Mouse (Mus musculus): ENCODE measurements around the gene Tnfrsf26.
"Not testable (repeated sequence)": the region's sequence is repeated elsewhere in the genome, so short reads cannot be mapped to it uniquely, and the experiment has no call there.

Tnfrsf26 gene

DNA sequence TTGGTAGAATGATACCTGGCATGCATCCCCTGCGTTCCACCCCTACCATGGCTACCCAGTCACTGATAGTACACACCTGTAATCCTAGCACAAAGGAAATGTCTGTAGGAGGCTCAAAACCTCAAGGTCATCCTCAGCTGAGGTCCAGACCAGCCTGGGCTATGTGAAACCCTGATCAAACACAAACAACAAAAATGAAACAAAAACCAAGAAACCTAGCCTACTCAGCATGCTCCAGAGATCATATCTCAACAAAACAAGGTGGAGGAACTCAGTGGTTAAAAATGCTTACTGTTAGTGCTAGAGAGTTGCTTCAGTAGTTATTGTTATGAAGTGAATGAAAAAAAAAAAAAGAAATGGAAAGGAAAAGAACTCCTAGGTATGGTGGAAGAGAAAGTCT is at the start of gene Tnfrsf26:
TSS of gene Tnfrsf26 (minus strand) at position 183 of the 400 bp plus-strand sequence.
- DNase-seq, result no peak

DNA sequence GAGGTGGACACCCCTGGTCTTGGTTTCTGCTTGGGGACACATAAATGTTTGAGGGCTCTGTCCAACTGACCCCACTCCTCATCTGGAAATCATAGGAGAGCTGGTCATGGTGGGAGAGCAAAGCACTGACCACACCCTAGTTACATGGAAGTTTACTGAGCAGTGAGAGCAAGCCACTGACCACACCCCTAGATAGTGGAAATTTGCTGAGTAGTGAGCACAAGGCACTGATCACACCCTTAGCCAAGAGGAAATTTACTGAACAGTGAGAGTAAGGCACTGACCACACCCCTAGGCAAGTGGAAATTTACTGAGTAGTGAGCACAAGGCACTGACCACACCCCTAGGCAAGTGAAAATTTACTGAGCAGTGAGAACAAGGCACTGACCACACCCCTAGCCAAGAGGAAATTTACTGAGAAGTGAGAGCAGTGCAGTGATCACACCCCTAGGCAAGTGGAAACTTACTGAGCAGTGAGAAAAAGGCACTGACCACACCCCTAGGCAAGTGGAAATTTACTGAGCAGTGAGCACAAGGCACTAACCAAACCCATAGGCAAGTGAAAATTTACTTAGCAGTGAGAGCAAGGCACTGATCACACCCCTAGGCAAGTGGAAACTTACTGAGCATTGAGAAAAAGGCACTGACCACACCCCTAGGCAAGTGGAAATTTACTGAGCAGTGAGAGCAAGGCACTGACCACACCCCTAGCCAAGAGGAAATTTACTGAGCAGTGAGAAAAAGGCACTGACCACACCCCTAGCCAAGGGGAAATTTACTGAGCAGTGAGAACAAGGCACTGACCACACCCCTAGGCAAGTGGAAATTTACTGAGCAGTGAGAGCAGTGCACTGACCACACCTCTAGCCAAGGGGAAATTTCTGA is 38.1 kb upstream of the Tnfrsf26 start:
- no peak for DNase-seq

DNA sequence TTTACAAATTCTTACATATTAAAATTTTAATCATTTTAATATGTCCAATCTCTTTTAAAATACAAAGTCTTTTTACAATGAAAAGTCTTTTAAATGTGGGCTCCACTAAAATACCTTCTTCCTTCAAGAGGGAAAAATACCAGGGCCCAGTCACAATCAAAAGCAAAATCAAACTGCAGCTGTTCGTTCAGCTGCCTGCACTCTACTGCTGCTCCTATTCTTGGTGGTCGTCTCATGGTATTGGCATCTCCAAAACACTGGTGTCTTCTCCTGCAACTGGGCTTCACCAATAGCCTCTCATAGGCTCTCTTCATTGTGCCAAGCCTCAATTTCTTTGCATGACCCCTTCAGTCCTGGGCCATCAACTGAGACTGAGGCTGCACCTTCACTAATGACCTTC is 34.9 kb upstream of the Tnfrsf26 start:
- no peak for DNase-seq

DNA sequence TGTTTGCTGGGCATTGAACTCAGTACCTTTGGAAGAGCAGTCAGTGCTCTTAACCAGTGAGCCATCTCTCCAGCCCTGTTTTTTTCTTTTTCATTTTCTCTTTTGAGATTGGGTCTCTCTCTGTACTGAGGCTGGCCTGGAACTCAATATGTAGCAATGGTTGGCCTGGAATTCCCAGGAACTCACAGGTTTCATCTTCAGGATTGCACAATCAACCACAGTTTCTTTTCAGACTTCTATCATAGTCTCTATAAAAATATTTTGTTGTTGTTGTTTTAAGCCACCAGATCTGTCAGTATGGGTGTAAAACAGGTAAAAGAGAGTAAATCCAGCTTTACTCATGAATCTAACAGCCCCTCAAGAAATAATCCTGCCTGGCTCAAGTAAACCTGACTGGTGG is 32.3 kb upstream of the Tnfrsf26 start:
- DNase-seq, result no peak

DNA sequence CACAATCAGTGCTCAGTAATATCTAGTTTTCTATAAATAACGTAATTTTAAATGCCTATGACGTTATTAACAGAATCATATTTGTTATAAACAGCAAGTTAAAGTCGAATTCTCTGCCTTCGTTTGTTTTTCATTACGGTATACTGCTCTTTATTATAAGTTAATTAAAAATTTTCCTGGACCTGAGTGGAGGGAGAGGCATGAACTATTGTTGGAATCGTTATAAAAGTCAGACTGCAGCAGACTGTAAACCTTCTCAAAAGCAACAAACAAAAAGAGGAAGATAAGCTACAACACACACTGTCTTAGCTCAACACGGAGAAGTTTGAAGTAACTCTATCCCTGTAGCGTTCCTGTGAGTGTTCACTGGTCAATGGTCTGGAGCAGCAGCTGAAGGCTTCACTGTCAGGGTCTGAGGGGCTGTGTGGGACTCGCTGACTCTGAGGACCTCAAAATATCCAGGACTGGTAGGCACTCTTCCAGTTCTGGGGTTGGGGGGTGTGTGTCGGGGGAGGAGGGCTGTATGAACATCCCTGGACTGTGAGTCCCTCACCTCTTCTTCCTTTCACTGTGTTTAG is 21.3 kb upstream of the Tnfrsf26 start:
- DNase-seq, result not testable (repeated sequence)

DNA sequence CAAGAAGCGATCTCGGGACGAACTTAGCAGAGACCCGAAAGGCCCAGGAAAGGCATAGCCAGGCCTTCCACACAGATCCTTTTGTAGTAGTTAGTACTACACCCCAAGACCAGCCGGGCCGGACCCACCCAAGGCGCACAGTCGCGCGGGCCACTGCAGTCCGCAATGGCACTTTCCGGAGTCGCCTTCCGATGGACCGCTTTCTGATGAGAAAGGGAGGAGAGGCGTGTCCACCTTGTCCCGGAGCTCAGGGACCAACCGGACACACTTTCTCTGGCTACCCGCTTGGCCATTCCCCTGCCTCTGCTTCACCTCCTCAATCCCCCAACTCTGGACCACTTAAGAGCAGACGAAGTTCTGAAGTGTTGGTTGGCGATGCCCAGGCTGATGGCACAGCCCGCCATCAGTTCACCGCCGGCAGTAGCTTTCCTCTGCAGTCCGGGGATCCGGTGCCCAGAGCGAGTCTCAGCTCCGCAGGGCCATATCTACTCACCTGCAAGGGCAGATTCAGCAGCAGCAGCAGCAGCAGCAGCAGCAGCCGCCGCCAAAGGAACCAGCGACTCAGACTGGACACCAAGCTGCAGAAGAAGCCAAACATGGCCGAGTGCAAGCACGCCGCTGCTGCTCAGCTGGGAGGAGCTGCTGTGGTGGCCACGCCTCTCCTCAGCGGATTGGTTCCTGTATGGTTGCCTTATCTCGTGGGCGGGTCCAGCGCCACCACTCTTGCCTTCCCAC is 20.7 kb upstream of the Tnfrsf26 start, which contains the start of gene Tnfrsf22:
TSS of gene Tnfrsf22 (minus strand) at position 628 of the 735 bp plus-strand sequence.
- peak; percentile 23 for DNase-seq

DNA sequence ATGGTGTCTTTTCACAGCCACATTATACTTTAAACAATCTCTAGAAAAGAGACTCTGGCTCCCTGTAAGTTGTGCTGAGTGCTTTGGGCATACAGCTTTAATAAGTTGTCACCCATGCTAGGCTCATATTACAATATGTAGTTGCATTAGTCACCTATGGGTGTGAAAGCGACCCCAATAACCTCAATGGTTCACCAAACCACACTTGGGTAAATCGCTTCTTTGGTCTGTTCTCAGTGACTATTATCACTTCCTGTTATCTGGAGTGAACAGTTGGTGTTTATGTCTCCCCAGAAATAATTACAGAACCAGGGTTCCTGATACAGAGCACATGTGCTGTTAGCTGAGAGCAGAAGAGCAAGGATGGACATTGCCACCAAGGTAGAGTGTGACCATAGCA is 15.4 kb upstream of the Tnfrsf26 start:
- DNase-seq, result not testable (repeated sequence)

DNA sequence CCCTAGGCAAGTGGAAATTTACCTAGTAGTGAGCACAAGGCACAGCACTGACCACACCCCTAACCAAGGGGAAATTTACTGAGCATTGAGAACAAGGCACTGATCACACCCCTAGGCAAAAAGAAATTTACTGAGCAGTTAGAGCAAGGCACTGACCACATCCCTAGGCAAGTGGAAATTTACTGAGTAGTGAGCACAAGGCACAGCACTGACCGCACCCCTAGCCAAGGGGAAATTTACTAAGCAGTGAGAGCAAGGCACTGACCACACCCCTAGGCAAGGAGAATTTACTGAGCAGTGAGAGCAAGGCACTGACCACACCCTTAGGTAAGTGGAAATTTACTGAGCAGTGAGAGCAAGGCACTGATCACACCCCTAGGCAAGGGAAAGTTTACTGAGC is 8.2 kb upstream of the Tnfrsf26 start:
- no peak for DNase-seq

DNA sequence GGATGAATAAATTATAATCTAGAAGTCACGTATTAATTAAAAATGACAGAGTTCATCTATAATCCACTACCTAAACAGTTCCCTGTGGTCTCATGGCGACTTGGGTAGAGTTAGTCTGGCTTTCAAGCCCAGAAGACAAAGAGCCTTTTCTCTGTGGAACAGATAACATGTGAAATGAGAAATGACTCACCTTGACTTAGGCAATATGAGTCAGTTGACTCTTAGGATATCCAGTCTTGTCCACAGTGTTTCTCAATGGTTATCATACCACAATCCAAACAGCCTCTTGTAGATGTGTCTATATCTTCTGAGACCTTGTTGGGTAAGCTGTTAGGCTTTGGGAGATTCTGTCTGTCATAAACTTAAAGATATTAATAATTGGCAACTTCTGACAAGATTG is 3.0 kb upstream of the Tnfrsf26 start:
- DNase-seq, result no peak

DNA sequence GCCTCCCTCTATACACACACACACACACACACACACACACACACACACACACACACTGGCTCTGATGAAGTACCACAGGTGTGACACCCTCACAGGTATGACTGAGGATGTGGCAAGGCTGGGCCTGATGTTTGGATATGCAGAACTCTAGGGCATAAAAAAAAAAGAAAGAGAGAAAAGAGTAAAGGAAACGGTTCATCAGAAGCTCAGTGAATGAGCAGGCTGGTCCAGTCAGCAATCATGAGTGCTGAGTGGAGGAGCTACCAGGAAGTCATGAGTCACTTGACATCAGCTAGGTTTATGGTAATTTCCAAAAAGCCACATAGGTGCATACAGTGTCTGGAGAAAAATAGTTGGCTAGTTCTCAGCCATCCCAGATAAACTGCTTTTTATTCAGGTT is 979 bp upstream of the Tnfrsf26 start:
- no peak for DNase-seq

DNA sequence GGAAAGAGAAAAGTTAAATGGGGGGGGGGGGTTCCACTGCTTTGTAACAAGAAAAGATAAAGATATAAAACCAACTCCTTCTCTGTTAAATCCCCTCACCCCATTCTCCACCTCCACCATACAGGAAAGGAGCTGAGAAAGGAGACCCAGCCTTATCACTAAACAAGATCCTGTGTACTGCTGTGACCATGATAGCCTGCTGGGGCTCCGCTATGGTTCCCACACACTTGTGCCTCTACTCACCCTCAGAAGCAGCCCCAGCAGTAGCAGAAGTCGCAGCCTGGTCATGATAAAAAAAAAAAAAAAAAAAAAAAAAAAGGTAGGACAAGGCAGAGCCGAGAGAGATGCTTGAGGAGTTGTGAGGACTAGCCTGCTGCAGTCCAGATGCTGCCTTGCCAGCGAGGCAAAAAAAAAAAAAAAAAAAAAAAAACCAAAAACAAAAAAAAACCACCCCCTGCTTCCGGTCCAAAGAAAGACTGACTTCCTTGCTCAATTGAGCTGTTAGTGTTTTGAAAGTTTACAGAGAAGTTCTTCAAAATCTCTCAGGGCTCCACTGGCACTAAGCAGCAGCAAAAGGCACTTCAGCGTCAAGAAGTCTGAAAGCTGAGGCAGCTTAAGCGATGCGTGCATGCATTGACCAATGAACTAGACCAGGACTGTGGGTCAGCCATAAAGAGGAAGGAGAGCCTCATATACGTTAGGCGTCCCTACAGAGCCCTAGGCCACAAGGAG is 801 bp downstream of the Tnfrsf26 start:
- no peak for DNase-seq

DNA sequence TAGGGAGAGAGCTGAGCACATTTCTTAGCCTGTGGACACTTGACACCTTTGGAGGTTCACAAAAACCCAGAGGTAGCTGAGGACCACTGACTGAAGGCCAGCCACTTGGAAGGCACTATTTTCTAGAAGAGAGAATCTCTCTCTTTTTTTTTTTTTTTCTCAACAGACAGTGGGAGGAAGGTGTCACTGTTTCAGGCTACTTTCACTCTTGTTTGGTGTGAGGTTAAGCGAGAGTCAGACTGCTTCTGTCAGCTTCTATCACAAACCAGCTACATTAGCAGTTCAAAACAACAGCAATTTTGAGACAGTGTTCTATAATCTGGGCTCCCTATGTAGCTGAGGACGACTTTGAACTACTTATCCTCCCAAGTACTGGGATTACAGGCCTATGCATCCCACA is 2.3 kb downstream of the Tnfrsf26 start:
- no peak for DNase-seq

DNA sequence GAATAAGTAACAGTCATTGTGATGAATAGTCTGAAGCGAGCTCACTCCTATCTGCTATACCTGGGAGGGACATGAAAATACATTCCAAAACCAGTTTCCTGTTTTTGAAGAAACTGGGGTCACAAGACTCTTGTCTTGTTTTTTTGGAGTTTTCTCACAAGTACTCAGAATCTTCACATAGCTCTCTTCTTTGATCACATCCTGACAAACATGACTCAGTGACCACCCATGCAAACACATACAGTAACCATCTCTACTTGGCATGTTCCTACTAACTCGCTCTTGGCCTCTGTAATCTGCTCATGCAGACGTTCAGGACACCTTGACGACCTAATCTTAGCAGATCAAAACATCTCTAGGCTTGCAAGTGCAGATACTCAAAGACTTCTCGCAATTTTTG is 3.4 kb downstream of the Tnfrsf26 start:
- DNase-seq, result no peak

DNA sequence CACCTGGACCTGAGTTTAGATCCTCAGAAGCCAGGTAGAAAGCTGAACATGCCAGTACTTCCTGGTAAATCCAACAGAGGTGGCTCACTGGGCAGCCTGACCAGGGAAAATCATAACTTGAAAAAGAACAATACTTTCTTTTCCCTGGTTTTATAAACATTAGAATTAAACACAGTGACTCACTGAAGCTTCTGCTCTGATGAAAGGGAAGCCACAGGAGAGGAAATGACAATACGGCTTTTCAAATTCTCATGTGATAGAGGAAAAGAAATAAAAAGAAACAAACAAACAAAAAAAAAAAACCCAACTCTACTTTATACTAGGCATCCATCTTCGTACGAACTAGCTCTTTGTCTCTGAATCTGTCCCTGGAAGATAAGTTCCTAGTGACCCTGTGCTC is 4.0 kb downstream of the Tnfrsf26 start:
- DNase-seq, result no peak

DNA sequence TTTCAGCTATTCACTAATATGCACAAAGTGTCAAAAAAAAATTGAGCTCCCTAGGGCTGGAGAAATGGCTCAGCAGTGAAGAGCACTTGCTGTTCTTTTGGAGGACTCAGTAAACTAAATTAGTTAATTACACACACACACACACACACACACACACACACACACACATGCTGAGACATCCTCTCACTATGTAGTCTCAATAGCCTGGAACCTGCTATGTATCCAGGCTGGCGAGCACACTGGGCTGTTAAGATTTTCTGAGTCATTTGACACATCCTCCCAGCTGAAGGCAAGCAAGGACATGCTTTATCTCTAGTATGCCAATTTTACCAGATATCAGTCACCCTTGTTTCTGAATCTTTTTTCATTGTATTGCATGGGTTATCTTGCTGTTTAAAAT is 7.6 kb downstream of the Tnfrsf26 start:
- no peak for DNase-seq

DNA sequence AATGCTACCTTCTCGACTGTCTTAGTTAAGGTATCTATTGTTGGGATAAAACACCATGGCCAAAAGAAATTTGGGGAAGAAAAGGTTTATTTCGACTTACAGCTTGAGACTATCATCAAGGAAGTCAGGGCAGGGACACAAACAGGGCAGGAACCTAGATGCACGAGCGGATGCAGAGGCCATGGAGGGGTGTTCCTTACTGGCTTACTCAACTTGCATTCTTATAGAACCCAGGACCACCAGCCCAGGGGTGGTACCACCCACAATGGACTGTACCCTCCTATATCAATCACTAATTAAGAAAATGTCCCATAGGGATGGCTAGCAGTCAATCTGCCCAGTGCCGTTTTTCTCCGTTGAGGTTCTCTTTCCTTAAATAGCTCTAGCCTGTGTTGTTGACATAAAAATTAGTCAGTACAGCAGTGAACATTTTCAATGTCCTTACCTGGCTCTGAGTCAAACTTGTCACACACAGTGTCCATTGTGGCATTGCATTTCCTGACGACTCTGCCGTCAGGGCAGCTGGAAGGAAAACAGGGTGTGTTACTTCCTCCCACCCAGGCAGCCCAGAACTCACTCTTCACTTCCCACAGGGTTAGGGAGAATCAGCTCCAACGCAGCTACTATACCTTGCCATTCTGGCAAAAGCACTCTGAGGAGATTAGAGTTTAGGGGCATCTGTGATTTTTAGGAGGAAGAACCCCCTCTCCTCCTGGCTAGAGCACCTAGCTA is 14.0 kb downstream of the Tnfrsf26 start:
- DNase-seq, result no peak

DNA sequence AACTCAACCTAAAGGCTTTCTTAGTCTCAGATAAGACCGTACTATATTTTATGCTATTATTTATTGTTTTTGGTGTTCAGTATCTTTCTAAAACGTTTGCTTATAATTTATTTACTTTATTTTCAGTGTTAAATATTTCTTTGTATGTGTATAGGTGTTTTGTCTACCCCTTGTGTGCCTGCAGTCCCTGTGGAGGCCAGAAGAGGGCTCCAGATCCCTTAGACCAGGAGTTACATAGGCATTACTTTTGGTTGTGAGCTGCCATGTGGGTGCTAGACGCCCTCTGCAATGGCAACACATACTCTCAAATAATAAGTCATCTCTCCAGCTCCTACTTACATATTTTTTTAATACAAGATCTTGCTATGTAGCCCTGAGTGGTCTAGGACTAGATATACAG is 16.3 kb downstream of the Tnfrsf26 start:
- DNase-seq, result no peak

DNA sequence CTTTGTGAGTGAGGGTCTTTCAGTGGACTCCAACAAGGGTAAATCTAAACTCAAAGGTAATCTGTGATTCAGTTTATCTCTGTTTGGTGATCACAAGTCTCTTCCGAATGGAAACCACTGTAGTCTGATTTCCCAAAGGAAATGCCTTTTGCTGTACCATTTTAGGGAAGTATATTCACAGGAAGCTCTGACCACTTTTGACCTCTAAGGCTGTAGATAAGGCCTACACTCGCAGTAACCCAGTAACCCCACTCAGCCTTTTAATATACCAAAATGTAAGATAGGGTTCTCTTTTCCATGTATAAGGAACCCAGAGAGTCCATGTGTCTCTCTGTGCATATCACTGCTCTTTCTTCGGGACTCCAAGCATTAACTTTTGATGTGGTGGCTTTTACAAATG is 23.2 kb downstream of the Tnfrsf26 start:
- no peak for DNase-seq

DNA sequence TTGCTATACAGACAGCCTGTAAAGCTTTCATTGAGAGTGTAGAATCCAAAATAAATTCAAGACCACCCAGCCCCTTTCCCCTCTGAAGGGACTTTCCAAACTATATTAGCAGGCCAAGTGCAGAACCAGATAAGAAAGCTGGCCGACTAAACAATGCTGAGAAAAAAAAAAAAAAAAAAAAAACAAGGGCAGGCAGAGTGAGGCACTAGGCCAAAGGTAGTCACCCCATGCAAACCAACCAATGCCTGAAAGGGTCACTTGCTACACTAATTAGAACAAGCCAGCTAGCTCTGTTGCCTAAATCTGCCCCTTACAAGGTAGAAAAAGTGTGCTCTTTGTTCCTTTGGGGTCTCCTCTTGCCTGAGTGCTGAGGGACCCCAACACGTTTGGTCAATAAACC is 23.6 kb downstream of the Tnfrsf26 start:
- DNase-seq, result no peak

DNA sequence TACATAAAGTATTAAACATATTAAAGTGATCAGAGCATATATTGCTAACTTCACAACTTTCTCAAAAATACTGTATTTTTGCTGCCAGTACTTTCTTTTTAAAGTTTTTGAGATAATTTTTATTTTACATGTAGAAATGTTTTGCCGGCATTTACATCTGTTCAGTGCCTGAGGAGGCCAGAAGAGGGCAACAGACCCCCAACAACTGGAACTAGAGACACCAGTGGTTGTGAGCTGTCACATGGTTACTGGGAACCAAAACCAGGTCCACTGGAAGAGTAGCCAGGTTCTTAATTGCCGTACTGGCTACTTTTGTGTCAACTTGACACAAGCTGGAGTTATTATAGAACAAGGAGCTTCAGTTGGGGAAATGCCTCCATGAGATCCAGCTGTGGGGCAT is 26.8 kb downstream of the Tnfrsf26 start:
- DNase-seq, result no peak

DNA sequence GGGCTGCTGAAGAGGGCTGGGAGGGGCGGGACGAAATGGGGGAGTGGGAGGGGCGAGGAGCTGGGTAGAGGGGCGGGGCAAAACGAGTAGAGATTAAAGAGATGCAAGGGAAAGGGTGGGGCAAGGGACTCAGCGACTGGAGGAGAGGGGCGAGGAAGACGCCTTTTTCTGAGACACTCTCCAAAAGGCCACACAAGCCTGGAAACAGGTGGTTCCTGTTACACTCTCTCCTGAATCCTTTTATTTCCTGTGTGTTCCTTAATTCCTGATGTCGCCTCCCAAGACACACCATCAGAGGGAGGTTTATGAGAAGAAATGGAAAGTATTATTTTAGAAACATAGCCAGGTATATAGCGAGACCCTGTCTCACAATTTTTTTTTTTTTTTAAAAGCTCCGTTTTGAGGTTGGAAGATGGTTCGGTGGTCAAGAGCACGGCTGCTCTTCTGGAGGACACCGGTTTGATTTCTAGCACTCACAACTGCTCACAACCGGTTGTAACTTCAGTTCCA is 28.2 kb downstream of the Tnfrsf26 start:
- no peak for DNase-seq
